Mouse (Mus musculus) ovary, adult 18-20 months (tissue): ENCODE measurements around the gene Chst8.

Experiments used
- DNase-seq: peaks from one replicate; pipeline ENCODE4 v3.0.0; 2022; ENCODE audit warnings: low spot score, mixed read lengths

Chst8 gene

DNA sequence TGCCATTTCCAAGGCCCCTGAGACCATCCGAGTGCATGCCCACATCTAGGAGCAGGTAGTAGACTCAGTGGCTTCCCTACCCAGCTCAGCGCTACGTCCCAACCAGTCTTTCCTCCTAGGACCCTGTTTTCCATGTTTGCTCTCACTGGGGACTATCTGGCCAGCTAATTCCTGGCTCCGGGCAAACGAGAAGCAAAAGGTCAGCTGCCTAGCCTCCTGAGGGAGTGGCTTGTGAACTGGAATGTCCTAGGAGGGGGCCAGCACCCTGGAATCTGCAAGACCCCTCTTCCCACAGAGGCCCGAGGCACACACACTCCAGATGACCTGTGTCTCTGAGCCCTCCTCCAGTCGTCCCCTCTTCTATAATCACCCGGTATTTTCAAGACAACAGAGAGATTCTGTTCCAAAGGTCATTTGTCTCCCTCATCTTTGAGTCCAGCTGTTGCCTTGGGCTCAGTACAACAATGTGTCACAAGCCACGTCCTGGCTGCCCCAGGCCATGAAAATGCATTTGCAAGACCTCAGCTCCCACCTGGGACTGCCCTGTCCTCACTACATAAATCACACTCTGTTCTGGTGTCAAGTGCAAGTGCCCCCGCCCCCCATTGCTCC, 60.3 kb downstream of the Chst8 start:
- DNase-seq = no peak

DNA sequence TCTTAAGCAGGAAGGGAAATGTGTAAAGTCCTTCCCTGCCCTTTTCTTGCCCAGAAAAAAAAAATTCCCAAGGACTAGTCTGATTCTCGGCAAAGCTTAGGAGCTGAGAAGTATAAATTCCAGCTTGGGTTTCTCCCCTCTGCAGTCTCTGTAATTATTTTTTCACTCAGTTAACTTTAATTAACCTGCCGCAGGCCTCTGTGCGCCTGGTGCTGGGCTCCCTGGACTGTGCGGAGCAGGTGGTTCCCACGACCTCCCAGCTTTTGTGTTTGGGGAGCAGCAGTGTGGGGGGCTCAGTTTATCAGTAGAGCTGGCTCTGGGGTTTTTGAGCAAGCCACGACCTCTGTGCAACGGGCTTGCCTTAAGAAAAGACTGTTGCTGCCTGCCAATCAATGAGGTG, 62.2 kb downstream of the Chst8 start:
- no peak for DNase-seq

DNA sequence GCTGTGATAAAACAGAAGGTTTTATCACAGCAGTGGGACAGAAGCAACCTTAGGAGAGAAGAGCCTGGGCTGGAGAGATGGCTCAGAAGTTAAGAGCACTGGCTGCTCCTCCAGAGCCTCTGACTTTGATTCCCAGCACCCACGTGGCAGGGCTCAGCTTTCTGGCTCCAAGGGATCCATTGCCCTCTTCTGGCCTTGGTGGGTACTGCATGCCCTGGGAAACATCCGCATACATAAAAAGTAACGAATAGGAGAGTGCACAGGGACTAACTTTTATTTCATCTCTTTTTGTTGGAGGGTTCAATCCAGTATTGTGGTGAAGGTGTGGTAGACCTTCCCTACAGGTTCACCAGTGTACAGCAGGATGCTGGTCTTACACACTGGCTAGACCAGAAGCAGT, 62.8 kb downstream of the Chst8 start:
- no peak for DNase-seq

DNA sequence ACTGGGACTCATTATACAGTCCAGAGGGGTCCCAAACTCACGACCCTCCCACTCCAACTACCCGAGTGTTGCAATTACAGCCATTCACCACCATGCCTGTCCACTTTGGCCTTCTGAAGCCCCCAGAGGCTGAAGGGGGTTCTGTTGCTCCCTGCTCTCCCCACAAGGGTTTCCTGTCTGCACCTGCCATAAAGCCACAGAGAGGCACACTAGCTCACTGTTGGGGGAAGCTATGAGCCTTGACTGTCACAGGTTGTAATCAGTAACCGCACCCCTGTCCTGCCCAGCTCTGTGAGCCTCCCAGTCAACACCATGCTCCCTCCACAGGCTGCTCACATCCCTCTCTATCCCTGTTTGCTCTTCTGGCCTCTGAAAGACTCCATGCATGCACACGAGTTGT, 64.0 kb downstream of the Chst8 start:
- DNase-seq = no peak

DNA sequence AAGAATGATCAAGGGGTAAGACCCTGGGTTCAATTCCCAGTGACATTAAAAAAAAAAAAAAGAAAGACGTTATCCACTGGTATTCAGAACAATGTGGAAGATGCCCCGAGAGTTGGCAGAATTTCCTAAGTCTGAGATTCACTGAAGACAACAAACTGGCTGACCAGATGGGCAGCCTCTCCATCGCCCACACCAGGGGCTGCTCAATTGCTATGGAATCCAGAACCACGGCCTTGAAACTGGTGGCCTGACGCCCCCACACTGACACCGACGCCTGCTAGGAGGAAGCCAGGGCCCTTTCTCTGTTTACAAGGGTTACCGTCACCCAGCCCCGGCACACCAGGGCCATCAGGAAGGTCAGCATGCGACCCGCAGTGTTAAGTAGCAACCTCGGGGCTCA, 64.8 kb downstream of the Chst8 start:
- DNase-seq = no peak

DNA sequence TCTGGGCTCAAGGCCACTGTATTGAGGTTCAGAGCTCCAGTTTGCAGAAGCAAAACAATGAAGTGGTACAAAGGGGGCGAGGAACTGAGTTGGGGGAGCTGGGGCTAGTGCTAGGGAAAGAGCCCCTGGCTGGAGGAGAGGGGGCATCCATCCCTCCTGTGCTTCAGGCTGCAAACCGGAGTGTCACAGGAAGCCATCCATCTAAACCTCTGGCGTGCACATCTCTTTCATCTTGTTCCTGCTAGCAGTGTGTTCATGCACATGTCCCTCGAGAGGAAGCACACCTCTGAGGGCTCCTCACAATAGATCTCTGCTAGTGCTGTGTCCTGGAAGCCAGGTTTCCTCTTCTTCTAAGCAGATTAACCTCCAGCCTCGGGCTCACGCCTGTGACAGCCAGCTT, 65.9 kb downstream of the Chst8 start:
- no peak for DNase-seq

DNA sequence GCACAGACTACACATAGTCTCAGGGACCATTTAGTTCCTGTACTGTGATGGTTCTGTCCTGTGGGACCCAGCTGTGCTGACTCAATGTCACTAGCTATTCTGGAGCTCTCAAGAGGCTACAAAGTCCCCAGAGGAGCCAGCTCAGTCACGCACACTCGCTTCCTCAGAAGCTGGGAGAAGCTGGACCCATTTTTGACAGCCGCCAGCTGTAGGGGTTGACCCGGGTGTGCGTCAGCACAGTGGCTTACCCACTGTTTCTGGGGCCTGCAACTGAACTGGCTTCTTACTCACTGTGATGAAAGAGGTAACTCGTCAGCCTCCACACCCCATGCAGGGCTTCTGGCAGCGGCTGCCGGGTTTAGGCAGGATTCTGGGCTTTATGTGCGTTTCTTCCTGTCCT, 66.3 kb downstream of the Chst8 start:
- no peak for DNase-seq

DNA sequence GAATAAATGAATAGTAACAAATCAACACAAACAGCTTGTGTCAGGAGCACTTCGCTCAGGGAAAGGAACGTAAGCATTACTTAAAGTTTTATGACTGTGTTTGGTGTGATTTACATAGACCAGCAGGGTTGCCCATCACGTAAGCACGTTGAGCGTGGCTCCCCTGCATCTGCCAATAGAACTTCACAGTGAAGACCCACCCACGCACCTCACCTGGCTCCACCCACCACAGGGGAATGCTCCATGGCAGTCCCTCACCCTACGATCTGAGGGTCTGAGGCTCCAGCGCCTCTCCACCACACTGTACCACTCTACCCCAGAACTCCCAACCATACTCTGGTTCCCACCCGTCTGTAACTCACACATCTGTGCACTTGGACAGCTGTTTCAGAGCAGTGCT, 67.1 kb downstream of the Chst8 start:
- DNase-seq = no peak

DNA sequence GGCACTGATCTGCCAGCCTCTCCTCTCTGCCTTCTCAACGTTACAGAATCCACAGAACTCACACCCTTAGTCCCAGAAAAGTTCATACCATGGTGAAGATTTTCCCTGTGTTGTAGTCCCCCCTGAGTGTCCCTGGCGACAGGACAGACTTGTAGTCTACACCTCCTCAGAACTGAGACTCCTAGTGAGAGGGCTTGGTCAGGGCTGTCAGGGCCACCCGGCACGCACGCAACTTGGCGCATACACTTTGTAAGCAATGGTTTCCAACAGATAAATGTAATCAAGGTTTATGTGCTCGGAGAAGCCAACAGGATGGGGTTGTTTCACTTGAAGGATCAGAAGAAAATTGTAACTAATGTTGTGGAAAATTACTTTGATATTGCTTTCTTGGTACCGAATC, 67.5 kb downstream of the Chst8 start:
- no peak for DNase-seq

DNA sequence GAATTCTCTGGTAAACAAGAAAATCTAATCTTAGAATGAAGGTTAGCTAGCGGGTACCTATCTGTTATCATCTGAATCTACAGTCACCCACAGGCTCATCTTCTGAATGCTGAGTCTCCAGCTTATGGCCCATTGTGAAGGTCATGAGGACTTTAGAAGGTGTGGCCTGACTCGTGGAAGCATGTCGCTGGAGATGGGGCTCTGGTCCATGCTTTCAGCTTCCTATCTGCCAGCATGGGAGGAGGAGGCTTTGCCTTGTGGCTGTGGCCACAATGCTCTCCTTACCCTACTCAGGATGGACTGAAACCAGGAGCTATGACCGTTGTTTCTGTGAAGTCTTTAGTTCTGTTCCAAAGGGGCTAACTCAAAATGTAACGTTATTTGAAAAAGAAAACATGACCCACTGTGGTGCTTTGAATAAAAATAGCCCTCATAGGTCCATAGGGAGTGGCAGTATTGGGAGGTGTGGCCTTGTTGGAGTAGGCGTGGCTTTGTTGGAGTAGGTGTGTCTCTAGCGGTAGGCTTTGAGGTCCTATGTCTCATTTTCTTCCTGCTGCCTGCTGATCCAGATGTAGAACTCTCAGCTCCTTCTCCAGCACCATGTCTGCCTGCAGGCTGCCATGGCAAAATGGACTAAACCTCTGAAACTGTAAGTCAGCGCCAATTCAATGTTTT, 69.0 kb downstream of the Chst8 start:
- no peak for DNase-seq

DNA sequence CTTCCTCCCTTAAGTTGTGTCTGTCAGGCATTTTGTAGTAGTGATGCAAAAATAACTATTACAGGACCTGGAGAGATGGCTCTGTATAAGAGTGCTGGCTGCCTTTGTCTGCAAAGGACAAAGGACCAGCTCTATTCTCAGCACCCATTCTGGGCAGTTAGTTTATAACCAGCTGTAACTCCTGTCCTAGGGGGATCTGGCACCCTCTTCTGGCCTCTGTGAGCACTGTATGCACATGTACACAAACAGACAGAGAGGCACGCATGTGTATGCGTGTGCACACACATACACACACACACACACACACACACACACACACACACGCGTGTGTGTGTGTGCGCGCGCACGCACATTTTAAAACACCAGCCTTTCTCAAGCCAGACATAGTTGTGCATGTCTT, 73.1 kb downstream of the Chst8 start:
- no peak for DNase-seq

DNA sequence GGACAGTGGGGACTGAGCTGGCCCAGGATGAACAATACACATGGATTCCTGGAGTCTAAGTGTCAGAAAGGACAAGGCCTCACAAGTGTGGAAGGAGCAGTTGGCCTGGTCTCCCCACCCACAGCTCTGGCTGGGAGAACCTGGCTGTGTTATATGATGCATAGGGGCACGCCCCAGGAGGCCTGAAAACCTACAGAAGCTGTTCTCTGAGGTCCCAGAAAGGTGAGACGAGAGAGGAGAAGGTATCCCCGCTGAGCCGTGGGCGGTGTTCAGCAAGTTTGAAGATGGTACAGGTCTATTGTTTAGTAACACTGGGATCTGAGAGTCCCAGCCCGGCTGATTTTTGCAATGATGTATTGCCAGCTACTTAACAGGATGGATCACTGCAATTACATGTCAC, 75.3 kb downstream of the Chst8 start:
- no peak for DNase-seq

DNA sequence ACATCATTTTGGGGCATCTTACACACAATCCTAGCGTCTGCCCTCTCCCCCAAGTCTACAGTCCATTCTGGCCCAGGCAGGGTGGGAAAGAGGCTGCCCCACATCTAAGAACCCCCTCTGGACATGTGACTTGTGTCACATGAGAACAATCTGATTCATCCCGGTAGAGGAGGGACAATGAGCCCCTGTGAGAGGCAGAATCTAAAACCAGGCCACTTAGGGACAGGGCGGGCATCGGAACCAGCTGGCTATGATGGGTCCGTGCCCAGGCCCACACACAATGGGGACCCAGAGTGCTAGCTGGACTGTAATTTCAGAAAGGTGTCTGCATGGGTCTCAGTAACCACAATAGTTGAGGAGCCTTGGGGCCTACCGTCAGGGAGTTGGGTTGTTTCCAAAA, 78.2 kb downstream of the Chst8 start:
- DNase-seq = no peak

DNA sequence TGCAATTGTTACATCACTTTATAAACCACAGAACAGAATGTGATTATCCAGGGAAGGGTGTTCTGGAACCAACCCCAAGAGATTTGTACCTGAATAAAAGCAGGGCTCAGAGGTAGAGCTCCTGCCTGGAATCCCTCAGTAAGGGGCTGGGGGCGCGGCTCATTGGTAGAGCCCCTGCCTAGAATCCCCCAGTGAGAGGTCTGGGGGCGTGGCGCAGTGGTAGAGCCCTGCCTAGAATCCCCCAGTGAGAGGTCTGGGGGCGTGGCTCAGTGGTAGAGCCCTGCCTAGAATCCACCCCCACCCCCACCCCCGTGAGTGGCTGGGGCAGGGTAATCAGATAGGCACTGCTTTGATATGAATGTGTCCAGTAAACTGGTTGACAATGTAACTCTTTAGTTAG, 83.6 kb downstream of the Chst8 start:
- DNase-seq = no peak

DNA sequence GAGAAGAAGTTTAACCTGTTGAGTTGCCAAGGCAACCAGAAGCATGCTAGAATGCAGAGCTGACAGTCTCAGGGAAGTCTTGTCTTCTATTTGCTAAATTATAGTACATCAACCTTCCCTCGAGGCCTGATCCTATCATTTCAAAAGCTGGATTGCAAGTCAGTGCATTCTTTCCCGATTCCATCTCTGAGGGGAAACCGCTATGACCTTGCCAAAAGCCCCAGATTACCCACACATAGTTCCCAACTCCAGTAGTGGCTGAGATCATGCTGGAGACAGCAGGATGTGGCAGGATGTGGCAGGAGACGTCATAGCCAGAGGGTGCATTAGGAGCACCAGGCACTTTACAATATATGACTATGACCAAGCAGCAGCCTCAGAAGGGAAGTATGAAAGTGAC, 87.3 kb downstream of the Chst8 start:
- DNase-seq = no peak

DNA sequence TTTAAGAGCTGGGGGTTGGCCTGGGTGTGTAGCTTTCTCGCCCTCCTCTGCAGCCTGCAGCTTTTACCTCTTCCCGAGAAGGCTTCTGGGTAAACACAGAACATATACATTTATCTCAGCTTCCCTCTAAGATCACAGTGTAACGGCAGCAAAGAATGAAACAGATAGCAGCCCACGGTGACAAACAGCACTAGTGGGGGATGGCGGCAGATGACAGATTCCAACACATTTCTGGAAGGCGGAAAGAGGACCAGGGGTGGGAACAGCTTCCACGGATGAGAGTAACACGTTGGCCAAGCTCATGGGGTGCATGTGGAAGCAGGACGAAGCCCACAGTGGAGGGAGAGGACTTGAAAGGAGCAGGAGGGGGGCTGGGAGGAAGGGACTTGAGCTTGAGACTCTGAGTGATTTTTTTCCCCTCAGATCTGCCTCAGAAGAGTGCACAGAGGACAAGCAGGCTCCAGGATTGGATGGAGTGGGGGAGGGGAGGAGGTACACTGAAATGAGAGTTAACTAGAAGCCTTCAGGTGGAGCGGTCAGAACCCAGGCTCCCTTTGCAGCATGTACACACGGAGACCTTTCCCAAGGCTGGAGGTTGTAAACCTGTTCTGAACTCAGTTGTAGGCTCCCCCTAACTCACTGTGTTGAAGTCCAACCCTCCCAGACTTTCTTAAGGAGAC, 89.8 kb downstream of the Chst8 start:
- DNase-seq = no peak

DNA sequence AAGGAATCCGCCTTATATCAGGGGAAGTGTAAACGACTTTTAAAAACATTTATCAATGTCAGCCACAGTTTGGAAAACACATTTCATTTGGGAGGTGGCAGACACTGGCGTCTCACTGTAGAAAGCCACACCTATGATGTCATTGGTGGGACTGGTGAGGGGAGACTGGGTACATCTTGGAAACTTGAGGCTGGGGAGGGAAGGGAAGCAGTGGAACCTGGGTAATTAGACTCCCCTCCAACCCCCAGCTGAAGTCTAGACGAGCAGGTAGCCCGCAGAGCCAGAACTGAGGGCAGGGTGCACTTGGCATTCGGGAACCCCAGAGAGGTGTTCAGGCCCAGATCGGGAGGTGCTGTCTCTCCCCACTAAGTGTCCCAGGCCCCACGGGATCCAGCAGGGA, 90.4 kb downstream of the Chst8 start:
- DNase-seq = no peak

DNA sequence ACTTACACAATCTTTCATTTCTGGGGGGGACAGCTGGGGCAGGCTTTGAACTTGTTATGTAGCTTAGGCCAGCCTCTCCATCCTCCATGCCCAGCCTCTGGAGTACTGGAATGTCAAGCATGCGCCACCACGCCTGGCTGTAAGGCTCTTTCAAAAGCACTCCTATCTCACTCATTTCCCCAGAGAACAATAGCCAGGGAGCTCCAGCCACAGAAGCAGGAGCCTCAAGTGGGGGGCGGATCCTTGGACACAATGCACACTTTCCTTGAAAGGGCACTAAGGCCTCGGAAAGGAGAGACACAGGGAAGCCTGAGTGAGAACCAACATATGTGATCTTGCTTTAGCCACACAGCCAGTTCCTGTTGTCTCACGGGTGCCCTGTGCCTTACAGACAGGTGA, 90.9 kb downstream of the Chst8 start:
- no peak for DNase-seq

DNA sequence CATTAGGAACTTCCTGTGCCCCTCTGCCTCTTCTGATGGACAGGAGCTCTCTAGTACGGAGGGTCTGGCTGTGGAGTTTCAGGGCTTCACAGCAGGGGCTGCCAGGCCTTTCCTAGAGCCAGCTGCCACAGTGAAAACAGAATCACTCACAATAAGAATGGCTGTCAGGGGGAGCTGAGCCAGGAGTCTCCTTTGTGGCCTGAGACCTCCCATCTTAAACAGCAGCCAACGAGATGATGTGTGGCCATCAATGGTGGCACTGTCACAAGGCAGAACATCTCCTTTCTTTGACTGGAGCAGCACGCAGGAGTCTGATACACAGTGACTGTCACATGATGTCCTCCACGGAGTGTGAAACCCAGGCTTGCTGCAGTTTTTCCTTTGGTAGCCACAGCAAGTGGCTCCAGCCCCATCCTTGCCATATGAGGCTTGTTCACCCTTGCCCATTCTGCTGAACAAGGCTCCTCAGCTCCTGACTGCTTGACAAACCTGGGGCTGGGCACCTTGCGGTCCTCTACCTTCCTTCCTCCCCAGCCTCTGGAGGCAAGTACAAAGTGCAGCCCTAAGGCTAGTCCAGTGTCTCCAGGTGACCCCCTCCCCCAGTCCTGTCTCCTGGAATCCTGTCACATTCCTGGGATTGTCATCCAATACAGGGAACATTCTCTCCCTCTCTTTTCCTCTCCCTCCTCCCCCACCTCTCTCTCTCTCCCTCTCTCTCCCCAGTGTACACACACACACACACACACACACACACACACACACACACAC, 91.4 kb downstream of the Chst8 start:
- no peak for DNase-seq

DNA sequence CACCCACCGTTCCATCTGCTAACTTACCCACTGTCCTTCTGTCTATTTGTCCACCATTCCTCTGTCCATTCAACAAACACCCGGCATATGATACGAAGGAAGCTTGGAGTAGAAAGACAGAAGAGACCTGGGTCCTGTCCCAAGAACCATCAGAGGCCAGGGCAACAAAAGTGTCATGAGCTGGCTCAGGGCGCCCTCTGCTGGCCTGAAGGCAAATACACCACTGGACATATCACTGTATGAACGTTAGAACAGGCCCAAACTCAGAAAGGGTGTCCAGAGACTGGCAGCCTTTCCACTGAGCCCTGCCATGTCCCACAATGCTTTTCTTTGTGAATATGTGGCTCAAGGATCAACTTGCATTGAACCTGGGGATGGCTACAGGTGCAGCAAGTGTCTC, 92.9 kb downstream of the Chst8 start:
- peak; percentile 20 for DNase-seq

DNA sequence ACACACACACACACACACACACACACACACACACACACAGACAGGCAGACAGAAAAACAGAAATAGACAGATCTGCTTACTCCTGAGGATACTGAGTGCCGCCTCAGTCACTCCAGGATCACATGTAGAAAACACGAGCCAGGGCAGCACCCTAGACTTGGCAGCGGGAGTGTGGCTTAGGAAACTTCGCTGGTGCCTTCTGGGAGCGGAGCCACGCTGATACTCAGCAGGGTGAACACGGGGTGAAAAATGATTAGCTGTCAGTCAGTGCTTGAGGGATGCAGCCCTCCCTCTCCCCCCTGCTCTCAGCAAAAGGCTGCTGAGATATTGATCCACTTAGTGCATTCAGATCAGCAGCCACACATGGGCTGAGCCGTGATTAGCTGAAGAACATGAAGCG, 93.9 kb downstream of the Chst8 start:
- no peak for DNase-seq

DNA sequence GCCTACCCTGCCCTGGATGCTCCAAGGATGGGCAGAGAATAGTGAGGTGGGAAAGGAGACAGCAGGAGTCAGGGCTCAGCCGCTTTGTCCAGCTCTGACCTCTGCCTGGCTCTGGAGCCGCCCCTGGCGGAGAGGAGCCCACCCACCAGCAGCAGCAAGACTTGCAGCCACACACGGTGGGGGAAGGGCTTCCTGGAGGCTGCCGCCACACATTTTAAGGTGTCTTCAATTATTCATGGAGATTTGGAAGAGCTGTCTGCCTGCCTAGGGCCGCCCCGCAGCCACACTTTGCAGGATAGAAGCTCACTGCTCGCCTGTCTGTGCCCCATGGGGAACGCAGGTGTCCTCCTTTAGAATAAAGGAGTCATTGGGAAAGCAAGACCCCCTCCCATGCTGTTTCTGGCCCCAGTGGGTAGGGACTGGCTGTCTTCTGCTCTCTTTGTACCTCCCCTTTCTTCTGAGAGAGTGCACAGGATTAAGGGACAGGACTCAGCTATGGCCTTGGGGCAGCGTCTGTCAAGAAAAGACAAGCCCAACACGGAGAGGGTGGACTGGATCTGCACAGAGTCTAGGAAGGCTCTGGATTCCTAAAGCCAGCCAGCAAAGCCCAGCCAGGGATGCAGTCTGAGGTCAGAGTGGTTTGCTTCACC, 95.2 kb downstream of the Chst8 start:
- DNase-seq = no peak
